Mouse (Mus musculus): Measurements from ENCODE around the gene Gm49383.

DNA sequence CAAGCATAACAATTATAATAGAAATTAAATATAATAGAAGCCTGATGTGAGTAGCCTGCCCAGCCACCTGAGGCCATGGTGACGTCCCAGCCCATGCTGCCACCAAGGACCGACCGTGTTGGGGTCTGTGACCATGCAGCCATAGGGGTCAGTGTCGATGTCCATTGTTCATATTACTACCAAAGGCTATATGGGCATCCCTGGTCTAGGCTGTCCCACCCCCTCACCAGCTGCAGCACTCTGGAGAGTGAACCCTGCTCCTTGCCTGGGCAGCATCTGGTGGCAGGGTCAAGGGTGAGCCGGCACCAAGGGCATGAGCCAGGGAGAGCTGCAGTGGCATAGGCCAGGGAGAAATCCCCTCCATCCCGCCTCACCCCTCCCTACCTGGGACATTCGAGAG is 57.1 kb downstream of the Gm49383 start:
- TF ChIP-seq CTCF (IDR thresholded peaks at IDR 0.05; ENCODE audit: insufficient read depth, low read depth, low read length), result no peak
- TF ChIP-seq POLR2A (IDR thresholded peaks at IDR 0.05; ENCODE audit: insufficient read depth, low read depth, low read length), result no peak
